Mouse (Mus musculus) brain, embryonic 14.5 days (tissue): Measurements from ENCODE around the gene Rgs7.

Experiments
- CTCF ChIP-seq: fragments of 200-500 bp; IDR thresholded peaks from 2 replicates; pipeline ENCODE4 v1.5.1; 2012; ENCODE audit warnings: inconsistent platforms, mild to moderate bottlenecking, moderate library complexity, borderline replicate concordance; ENCODE audit not compliant: insufficient read depth, insufficient read length; ENCODE audit errors: extremely low read depth
- POLR2A ChIP-seq: fragments of 200-500 bp; IDR thresholded peaks from 2 replicates; pipeline ENCODE4 v1.6.1; 2012; ENCODE audit warnings: mild to moderate bottlenecking, inconsistent platforms, borderline replicate concordance; ENCODE audit not compliant: poor library complexity, insufficient read depth, insufficient read length, severe bottlenecking; ENCODE audit errors: extremely low read depth

DNA sequence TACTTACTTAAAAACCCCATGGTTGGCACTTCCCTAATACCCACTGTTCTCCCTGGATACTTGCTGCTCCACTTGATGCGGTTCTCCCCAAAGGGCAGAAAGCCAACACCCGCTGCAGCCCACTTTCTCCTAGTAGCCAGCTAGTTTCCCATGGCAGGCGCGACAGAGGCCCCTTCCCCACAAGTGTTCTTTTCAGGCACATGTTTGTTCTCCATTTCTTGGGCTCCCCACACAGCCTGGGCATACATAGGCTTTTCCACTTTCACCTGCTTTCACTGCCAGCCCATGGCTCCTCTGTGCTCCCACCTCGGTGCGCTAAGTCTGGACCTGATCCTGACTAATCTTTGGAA, 814 bp downstream of the Rgs7 start:
- TF ChIP-seq CTCF = no peak
- no peak for TF ChIP-seq POLR2A
